Mouse (Mus musculus): ENCODE results near the gene Mthfd1l.

GRCm38 (mm10) chr10:3958591-3958990, 14.3 kb upstream of the Mthfd1l start:
- TF ChIP-seq USF1 (IDR thresholded peaks at IDR 0.05; ENCODE audit: low read depth) (no peak), REST (IDR thresholded peaks at IDR 0.05; ENCODE audit: insufficient read depth, insufficient read length) (no peak), POLR2A (IDR thresholded peaks at IDR 0.05; ENCODE audit: insufficient read length, low read depth) (no peak), TCF12 (IDR thresholded peaks at IDR 0.05; ENCODE audit: insufficient read depth, poor library complexity, severe bottlenecking) (no peak), MYOG (IDR thresholded peaks at IDR 0.05; ENCODE audit: control insufficient read depth in 1 of 3, insufficient read depth in 1 of 3, insufficient read length in 2 of 3, low read depth in 2 of 3) (no peak)

Measured in myocyte (in vitro differentiated cells).